Comparison of ENCODE assay signal across 8 mouse cellular contexts in genomic region chr15:97195628-97196027, GRCm38 (mm10). TPM values are rescaled to one million over a fixed set of nuclear protein-coding genes. Genes with fewer than 3 reads are reported as not detected.
DNase-seq lines count a peak whose midpoint lies in the region; ATAC-seq and TF ChIP-seq lines count a peak whose summit lies in the region.

No protein-coding gene starts in this region.

- no peaks in the 10 kb centered on the region for H3K36me3 ChIP-seq in midbrain, embryonic 11.5 days (ENCODE audit: control insufficient read depth, insufficient read depth, low read length)
- no peaks in the 10 kb centered on the region for H3K36me3 ChIP-seq in midbrain, embryonic 15.5 days (replicated peaks)
- no peaks in the 10 kb centered on the region for H3K36me3 ChIP-seq in kidney, postnatal 0 days (ENCODE audit: insufficient read depth, low read length)
- no peaks in the 10 kb centered on the region for H3K36me3 ChIP-seq in intestine, embryonic 15.5 days

- 4% methylated on average over 1 of the region's 1 CpGs for WGBS in midbrain, embryonic 11.5 days
- WGBS in midbrain, embryonic 15.5 days, result 0% methylated on average over 1 of the region's 1 CpGs
- 0% methylated on average over 1 of the region's 1 CpGs for WGBS in kidney, postnatal 0 days
- WGBS in intestine, embryonic 15.5 days, result 0% methylated on average over 1 of the region's 1 CpGs

- H3K4me3 ChIP-seq in midbrain, embryonic 11.5 days (ENCODE audit: low read depth, low read length), result no peak overlapping the region
- no peak overlapping the region for H3K4me3 ChIP-seq in midbrain, embryonic 15.5 days
- H3K4me3 ChIP-seq in kidney, postnatal 0 days (replicated peaks; ENCODE audit: low read depth, low read length), result no peak overlapping the region
- H3K4me3 ChIP-seq in intestine, embryonic 15.5 days (replicated peaks), result no peak overlapping the region

- H3K4me2 ChIP-seq in midbrain, embryonic 11.5 days, result no peak overlapping the region
- no peak overlapping the region for H3K4me2 ChIP-seq in midbrain, embryonic 15.5 days
- no peak overlapping the region for H3K4me2 ChIP-seq in kidney, postnatal 0 days (ENCODE audit: low read length)
- no peak overlapping the region for H3K4me2 ChIP-seq in intestine, embryonic 15.5 days (replicated peaks)

- ATAC-seq in cerebellum, adult (ENCODE audit: insufficient number of reproducible peaks, low FRiP score, low TSS enrichment), result no peak
- no peak for ATAC-seq in midbrain, embryonic 11.5 days (ENCODE audit: low FRiP score)
- ATAC-seq in midbrain, embryonic 15.5 days (replicated peaks), result no peak; the same call in 1 of the 2 replicates
- ATAC-seq in common myeloid progenitor, adult 5-6 weeks (replicated peaks; ENCODE audit: low read depth, poor library complexity, severe bottlenecking), result peak; percentile 71; the same call in 1 of the 2 replicates
- no peak for ATAC-seq in kidney, postnatal 0 days (replicated peaks; ENCODE audit: low FRiP score, low read depth)
- no peak for ATAC-seq in intestine, embryonic 15.5 days

- H3K9ac ChIP-seq in midbrain, embryonic 11.5 days (ENCODE audit: low read length), result no peak overlapping the region
- H3K9ac ChIP-seq in midbrain, embryonic 15.5 days, result no peak overlapping the region
- H3K9ac ChIP-seq in kidney, postnatal 0 days (ENCODE audit: low read depth, low read length), result no peak overlapping the region
- H3K9ac ChIP-seq in intestine, embryonic 15.5 days, result no peak overlapping the region

- no peaks in the 10 kb centered on the region for H3K27me3 ChIP-seq in midbrain, embryonic 11.5 days (ENCODE audit: control insufficient read depth, insufficient read depth, low read length)
- H3K27me3 ChIP-seq in midbrain, embryonic 15.5 days (replicated peaks), result no peaks in the 10 kb centered on the region
- no peaks in the 10 kb centered on the region for H3K27me3 ChIP-seq in kidney, postnatal 0 days (ENCODE audit: insufficient read depth, low read length)
- H3K27me3 ChIP-seq in intestine, embryonic 15.5 days (replicated peaks), result no peaks in the 10 kb centered on the region

- peak; percentile 69 to 84 for DNase-seq in cerebellum, postnatal 10 days
- DNase-seq in midbrain, embryonic 11.5 days (ENCODE audit: low spot score, missing footprints), result peak; percentile 94
- peak; percentile 84 for DNase-seq in kidney, postnatal 0 days (ENCODE audit: low spot score)
- peak; percentile 80 for DNase-seq in mesoderm, embryonic 11.5 days (ENCODE audit: low read depth, low spot score)

- H3K27ac ChIP-seq in midbrain, embryonic 11.5 days (ENCODE audit: low read depth, low read length), result no peak overlapping the region
- H3K27ac ChIP-seq in midbrain, embryonic 15.5 days, result no peak overlapping the region
- no peak overlapping the region for H3K27ac ChIP-seq in kidney, postnatal 0 days
- no peak overlapping the region for H3K27ac ChIP-seq in intestine, embryonic 15.5 days

- H3K9me3 ChIP-seq in midbrain, embryonic 11.5 days (ENCODE audit: control insufficient read depth, low read length), result no peaks in the 10 kb centered on the region
- H3K9me3 ChIP-seq in midbrain, embryonic 15.5 days, result no peaks in the 10 kb centered on the region
- no peaks in the 10 kb centered on the region for H3K9me3 ChIP-seq in kidney, postnatal 0 days (replicated peaks; ENCODE audit: low read length)
- H3K9me3 ChIP-seq in intestine, embryonic 15.5 days, result no peaks in the 10 kb centered on the region

- TF ChIP-seq CTCF in kidney, postnatal 0 days (IDR thresholded peaks at IDR 0.05; ENCODE audit: low read depth), result peak; percentile 86

- no peaks in the 10 kb centered on the region for H3K4me1 ChIP-seq in midbrain, embryonic 11.5 days (ENCODE audit: control insufficient read depth, insufficient read depth, low read length)
- peaks cover 7% of the 10 kb centered on the region; the same call in 1 of the 2 replicates for H3K4me1 ChIP-seq in midbrain, embryonic 15.5 days
- no peaks in the 10 kb centered on the region for H3K4me1 ChIP-seq in kidney, postnatal 0 days (replicated peaks; ENCODE audit: insufficient read depth, low read length)
- no peaks in the 10 kb centered on the region for H3K4me1 ChIP-seq in intestine, embryonic 15.5 days (replicated peaks)

RNA-seq across cellular contexts. Expression of gene Pced1b, which starts 51.3 kb away (rescaled TPM):
- 3.6 and 4.0 TPM in 2 replicates for polyA plus RNA-seq in midbrain, embryonic 11.5 days (2014; fragmentation: Nextera tagmentation; extraction: Ambion mirVana)
- polyA plus RNA-seq in midbrain, embryonic 15.5 days (2015; fragmentation: Nextera tagmentation; extraction: Ambion mirVana), result 5.7 and 6.2 TPM in 2 replicates
- total RNA-seq in common myeloid progenitor, adult 5-6 weeks (2017), result 7.9 and 9.9 TPM in 2 replicates
- 6.6 and 8.0 TPM in 2 replicates for polyA plus RNA-seq in kidney, postnatal 0 days (2015; fragmentation: Nextera tagmentation; extraction: Ambion mirVana)
- 3.4 and 4.0 TPM in 2 replicates for polyA plus RNA-seq in intestine, embryonic 15.5 days (2015; fragmentation: Nextera tagmentation; extraction: Ambion mirVana)

RNA-seq across cellular contexts. Expression of gene Amigo2, which starts 51.5 kb away (rescaled TPM):
- 5.9 and 6.6 TPM in 2 replicates for polyA plus RNA-seq in midbrain, embryonic 11.5 days (2014; fragmentation: Nextera tagmentation; extraction: Ambion mirVana)
- polyA plus RNA-seq in midbrain, embryonic 15.5 days (2015; fragmentation: Nextera tagmentation; extraction: Ambion mirVana), result 17.2 and 18.3 TPM in 2 replicates
- 3.5 and 4.4 TPM in 2 replicates for total RNA-seq in common myeloid progenitor, adult 5-6 weeks (2017)
- 11.8 and 12.2 TPM in 2 replicates for polyA plus RNA-seq in kidney, postnatal 0 days (2015; fragmentation: Nextera tagmentation; extraction: Ambion mirVana)
- polyA plus RNA-seq in intestine, embryonic 15.5 days (2015; fragmentation: Nextera tagmentation; extraction: Ambion mirVana), result 6.8 and 8.3 TPM in 2 replicates
